Mouse (Mus musculus) erythroblast, embryonic 14.5 days (primary cell): ENCODE results near the gene Unk.

ENCODE experiments used
- GATA1 ChIP-seq: IDR thresholded peaks from 2 replicates; pipeline ENCODE4 v1.6.1; 2012; ENCODE audit warnings: low read length, inconsistent platforms, mixed read lengths
- TAL1 ChIP-seq: IDR thresholded peaks from 3 replicates; pipeline ENCODE4 v1.6.1; 2012; ENCODE audit warnings: low read length, inconsistent platforms, mixed read lengths

DNA sequence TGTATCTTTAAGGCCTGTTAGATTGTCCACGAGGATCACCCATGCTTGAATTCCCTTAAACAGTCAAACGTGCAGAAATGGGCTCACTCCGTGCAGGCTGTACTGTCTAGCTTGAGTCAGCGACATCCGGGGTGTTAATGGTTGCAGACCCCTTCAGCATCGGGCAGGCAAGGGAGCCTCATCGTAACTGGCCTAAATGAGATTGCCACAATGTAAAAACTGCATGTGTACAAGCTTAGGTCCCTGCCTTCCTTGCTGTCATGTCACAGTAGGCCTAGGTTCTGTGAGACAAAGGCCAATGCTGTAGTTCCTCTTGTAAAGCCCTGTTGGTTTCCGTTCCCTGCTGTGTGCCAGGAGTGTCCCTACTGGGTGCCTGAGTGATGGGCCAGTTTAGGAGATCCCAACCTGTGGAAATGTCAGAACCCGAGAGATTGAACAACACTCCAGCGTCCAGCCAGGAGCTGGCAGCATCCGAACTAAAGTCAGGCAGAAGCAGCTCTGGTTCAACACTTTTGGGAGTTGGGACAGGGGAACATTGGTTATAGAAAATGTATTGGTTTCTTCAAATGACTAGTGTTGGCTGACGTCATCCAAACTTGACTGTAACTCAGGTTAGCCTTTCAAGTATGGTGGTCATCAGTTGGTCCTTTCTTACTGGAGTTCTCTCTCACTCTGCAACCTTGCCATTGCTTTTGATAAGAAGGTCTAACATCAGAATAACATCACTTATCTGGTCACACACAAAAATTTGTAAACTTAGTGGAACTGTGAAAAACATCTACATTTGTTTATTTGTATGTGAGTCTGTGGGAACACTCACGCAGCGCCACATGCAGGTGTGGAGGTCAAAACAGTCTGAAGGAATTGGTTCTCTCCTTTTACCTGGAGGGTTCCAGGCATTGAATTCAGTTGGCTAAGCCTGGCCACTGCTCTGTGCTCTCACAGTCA lies 1.1 kb downstream of the Unk start:
- no peak for TF ChIP-seq TAL1
- no peak for TF ChIP-seq GATA1
